Mouse (Mus musculus) lung, adult 2 months (tissue): ENCODE measurements around the gene Gm18596. TPM values are rescaled to one million over a fixed set of nuclear protein-coding genes. Genes with fewer than 3 reads are reported as not detected.
"Not testable (repeated sequence)": the region's sequence is repeated elsewhere in the genome, so short reads cannot be mapped to it uniquely, and the experiment has no call there.

Experiments
- DNase-seq: peaks from one replicate; pipeline ENCODE4 v3.0.0; 2022
- H3K4me1 ChIP-seq: fragments of 200-500 bp; 2 replicates; pipeline ENCODE4 v1.6.1; 2011; ENCODE audit warnings: low read length; ENCODE audit not compliant: control insufficient read depth, insufficient read depth
- H3K4me3 ChIP-seq: fragments of 200-500 bp; replicated peaks from 2 replicates; pipeline ENCODE3; 2011; ENCODE audit warnings: low read depth, mild to moderate bottlenecking, control low read depth, low read length; ENCODE audit errors: extremely low read depth
- CTCF ChIP-seq: fragments of 200-500 bp; IDR thresholded peaks from 2 replicates; pipeline ENCODE4 v1.5.1; 2011; ENCODE audit warnings: mild to moderate bottlenecking, low read length, control low read depth; ENCODE audit not compliant: insufficient read depth
- POLR2A ChIP-seq: fragments of 200-500 bp; IDR thresholded peaks from 2 replicates; pipeline ENCODE4 v1.6.1; 2011; ENCODE audit warnings: low read depth, mild to moderate bottlenecking, control low read depth, low read length, borderline replicate concordance; ENCODE audit errors: extremely low read depth
- WGBS: fragments of 180-500 bp; shearing (Covaris S2); methylation state at CpG from one replicate; pipeline ENCODE4 v1.1.7; 2018; 5-methylcytosine and 5-hydroxymethylcytosine counted together
- polyA plus RNA-seq: library from polyadenylated mRNA; depleted of rRNA; stranded (reverse); fragments of >200 nt; gene quantifications from 2 replicates; pipeline ENCODE4 v1.2.3, GENCODE M21; 2012

Gm18596 gene
- polyA plus RNA-seq, 1 experiment = not detected

DNA sequence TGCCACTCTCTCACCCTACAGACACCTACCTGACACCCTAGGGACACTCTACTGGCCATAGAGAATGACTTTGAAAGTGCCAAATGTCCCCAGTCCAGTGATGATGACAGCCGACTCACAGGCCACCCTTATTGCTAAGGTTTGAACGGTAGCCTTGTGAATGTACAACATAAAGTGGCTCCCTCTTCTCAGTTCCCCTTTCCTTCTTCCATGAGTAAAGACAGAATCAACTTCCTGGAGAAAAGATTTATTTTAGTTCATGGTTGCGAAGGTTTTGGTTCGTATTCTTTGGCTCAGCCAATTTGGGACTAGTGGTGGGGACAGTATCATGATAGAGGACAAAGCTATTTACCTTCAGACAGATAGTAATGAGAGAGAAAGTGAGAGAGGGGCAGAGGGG, 3.5 kb downstream of the Gm18596 start:
- 77% methylated on average over 4 of the region's 4 CpGs for WGBS
- TF ChIP-seq CTCF (no peak), POLR2A (no peak)
- Histone ChIP-seq H3K4me1 (no peaks in the 10 kb centered on the region), H3K4me3 (no peak overlapping the region)
- no peak for DNase-seq

DNA sequence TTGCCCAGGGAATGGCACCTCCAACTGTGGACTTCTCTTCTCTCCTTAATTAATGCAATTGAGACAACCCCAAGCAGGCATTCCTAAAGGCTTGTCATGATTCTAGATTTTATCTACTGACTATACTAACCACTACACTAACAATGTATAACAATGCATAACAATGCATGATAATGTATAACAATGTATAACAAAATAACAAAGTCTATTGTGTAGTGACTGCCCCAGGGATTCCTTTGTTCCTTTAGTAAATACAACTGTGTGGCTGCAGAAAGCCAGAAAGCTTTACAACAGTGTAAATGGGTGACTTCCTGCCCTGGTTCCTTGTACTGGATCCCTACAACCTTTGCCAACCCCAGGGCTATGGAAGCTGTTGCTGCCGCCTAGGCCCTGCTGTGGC, 6.5 kb downstream of the Gm18596 start:
- H3K4me3 ChIP-seq = no peak overlapping the region
- no peak for DNase-seq
- 88% methylated on average over 1 of the region's 1 CpGs for WGBS
- TF ChIP-seq CTCF (no peak), POLR2A (no peak)
- H3K4me1 ChIP-seq = no peaks in the 10 kb centered on the region

DNA sequence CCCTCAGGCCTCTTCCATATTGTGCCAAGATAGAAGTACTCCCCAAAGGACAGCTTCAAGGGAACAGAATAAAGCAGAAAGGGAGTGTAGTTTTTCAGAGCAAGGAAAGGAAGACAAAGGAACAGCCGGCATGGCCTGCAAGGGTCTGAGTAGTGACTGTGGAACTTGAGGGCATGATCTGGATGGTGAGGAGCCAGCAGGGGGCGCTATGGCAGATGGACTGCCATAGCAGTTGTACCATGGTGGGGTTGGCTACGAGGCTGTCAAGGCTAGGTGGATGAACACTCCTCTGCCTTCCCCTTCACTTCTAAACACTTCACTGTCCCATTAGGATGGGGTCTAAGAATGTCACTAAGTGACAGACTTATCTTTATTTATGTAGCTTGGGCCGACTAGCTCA, 13.2 kb downstream of the Gm18596 start:
- TF ChIP-seq POLR2A (no peak), CTCF (peak; percentile 37)
- Histone ChIP-seq H3K4me3 (no peak overlapping the region), H3K4me1 (no peaks in the 10 kb centered on the region)
- 46% methylated on average over 4 of the region's 4 CpGs for WGBS
- DNase-seq = no peak

- H3K4me1 ChIP-seq = no peaks in the 10 kb centered on the region
- no peak overlapping the region for H3K4me3 ChIP-seq
- no peak for DNase-seq
- 61% methylated on average over 4 of the region's 4 CpGs for WGBS
- TF ChIP-seq CTCF (no peak), POLR2A (no peak)
These were observed 14.2 kb downstream of the Gm18596 start for GRCm38 (mm10) chr10:77728280-77728679.

DNA sequence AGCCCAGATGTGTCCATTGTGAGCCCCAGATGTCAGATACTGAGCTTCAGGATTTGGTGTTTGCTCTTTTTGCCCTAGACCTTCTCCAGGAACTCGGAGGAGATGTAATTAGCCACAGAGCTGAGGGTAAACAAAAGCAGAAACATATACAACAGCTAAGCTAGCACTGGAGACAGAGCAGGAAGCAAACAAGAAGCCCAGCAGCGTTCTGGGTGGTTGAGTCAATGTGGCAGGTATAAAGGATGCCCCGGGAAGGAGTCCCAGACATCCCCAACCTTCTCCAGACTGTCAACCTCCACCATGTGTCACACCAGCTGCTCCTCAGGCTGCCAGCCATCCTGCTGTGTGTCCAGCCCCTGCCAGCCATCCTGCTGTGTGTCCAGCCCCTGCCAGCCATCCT, 16.3 kb downstream of the Gm18596 start, which contains the start of gene Gm10100:
Gene Gm10100, plus strand, starts transcription at position 301 of the 400 bp plus-strand sequence.
- H3K4me1 ChIP-seq = no peaks in the 10 kb centered on the region
- no peak for DNase-seq
- WGBS = 18% methylated on average over 3 of the region's 3 CpGs
- no peak for TF ChIP-seq CTCF
- no peak for TF ChIP-seq POLR2A
- H3K4me3 ChIP-seq = no peak within 1 kb of the TSS

- no peak overlapping the region for H3K4me3 ChIP-seq
- no peak for DNase-seq
- H3K4me1 ChIP-seq = no peaks in the 10 kb centered on the region
- TF ChIP-seq CTCF (no peak), POLR2A (no peak)
- 72% methylated on average over 8 of the region's 8 CpGs for WGBS
These were observed 17.6 kb downstream of the Gm18596 start for GRCm38 (mm10) chr10:77724855-77725254.

GRCm38 (mm10) chr10:77720299-77720698, 22.1 kb downstream of the Gm18596 start, which contains the start of gene Krtap12-1:
Krtap12-1 (plus strand) TSS chr10:77720599.
- not testable (repeated sequence) for H3K4me1 ChIP-seq, H3K4me3 ChIP-seq, DNase-seq
- WGBS = 83% methylated on average over 1 of the region's 1 CpGs

DNA sequence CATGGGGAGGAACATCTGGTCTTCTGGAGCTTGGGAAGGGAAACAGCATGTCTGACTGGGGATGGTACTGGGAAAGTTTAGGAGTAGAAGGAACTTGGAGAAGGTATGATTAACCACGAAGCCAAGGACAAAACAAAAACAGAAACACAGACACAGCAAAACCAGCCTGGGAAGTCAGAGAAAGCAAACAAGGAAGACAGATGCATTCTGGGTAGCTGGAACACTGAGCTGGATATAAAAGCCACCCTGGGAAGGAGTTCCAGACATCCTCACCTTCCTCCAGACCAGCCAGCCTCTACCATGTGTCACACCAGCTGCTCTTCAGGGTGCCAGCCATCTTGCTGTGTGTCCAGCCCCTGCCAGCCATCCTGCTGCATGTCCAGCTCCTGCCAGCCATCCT, 26.9 kb downstream of the Gm18596 start, which contains the start of gene Gm10142:
Gene Gm10142, plus strand, starts transcription at position 301 of the 400 bp plus-strand sequence.
- WGBS = 89% methylated on average over 1 of the region's 1 CpGs
- DNase-seq = no peak
- Histone ChIP-seq H3K4me3 (no peak within 1 kb of the TSS), H3K4me1 (no peaks in the 10 kb centered on the region)
- no peak for TF ChIP-seq POLR2A

DNA sequence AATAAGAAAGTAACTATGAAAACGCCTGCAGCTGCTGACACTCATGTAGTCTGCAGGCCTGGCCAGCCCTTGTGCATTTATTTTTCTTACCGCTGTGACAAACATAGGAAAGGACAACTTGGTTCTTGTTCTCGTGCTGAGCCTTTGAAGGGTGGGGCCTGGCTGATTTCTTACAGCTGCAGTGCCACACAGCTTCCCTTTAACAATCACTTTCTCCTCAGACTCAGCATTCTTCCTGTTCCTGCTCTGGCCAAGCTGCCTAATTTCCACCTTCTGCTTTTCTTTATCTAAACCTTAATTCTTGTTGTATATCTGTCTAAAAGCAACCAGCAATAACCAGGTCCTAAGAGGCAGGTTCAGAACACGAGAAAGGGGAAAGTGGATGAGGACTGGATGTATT, 28.7 kb downstream of the Gm18596 start:
- no peak for DNase-seq
- TF ChIP-seq CTCF (no peak), POLR2A (no peak)
- WGBS = 41% methylated on average over 4 of the region's 4 CpGs

DNA sequence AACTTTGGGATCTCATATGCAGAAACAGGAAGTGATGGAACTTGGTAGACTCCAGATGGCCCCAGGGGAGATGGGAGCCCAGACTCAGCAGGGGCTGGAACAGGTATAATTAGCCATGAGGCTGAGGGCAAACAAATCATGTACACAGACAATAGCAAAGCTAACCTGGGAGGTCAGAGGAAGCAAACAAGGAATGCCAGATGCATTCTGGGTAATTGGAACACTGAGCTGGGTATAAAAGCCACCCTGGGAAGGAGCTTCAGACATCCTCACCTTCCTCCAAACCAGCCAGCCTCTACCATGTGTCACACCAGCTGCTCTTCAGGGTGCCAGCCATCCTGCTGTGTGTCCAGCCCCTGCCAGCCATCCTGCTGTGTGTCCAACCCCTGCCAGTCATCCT, 31.3 kb downstream of the Gm18596 start, which contains the start of gene Gm10024:
Gene Gm10024, plus strand, starts transcription at position 301 of the 400 bp plus-strand sequence.
- not testable (repeated sequence) for H3K4me1 ChIP-seq, DNase-seq, H3K4me3 ChIP-seq

More for the DNA sequence above, 28.7 kb downstream of the Gm18596 start:
- Histone ChIP-seq H3K4me1 (no peaks in the 10 kb centered on the region), H3K4me3 (no peak overlapping the region)

GRCm38 (mm10) chr10:77709831-77710230, 32.6 kb downstream of the Gm18596 start:
- no peak for TF ChIP-seq CTCF
- no peak for TF ChIP-seq POLR2A
- DNase-seq = no peak
- WGBS = 67% methylated on average over 3 of the region's 3 CpGs
- no peaks in the 10 kb centered on the region for H3K4me1 ChIP-seq
- H3K4me3 ChIP-seq = no peak overlapping the region
